ENCODE assay signal across 8 mouse cellular contexts in the genomic region with DNA sequence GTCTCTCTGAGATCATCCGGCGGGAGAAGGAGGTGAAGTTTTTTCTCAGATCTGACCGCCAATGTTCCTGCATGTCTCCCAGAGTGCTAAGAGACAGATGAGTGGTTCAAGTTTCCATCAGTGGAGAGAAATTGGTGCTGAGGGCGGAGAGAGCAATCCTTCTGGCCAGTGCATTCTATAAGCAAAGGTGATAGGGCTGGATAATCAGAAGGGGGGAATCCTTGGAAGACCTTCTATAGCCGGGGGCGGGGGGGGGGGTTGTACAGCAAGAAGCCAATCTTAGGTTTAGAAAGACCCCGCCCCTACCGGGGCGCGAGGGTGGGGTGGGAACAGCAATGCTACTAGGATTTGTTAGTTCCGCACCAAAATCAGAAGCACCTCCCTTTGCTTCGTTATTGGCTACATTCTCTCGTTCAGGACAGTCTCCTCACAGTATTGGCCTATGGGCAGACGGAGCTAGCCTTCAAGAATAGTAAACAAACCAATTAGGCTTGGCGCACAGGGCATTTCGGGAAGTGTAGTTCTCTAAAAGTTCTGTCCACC. TPM values are rescaled to one million over a fixed set of nuclear protein-coding genes. Genes with fewer than 3 reads are reported as not detected.
DNase-seq lines count a peak whose midpoint lies in the region; ATAC-seq and TF ChIP-seq lines count a peak whose summit lies in the region.

No protein-coding gene starts in this region.

- no peak for TF ChIP-seq CTCF in E14TG2a.4 (conservative IDR thresholded peaks at IDR 0.05; ENCODE audit: low read length)
- TF ChIP-seq CTCF in liver, postnatal 0 days (IDR thresholded peaks at IDR 0.05; ENCODE audit: low read depth) = no peak

- peaks cover 16% of the 10 kb centered on the region for H3K4me1 ChIP-seq in E14TG2a.4 (replicated peaks; ENCODE audit: low read depth, low read length)
- peaks cover 25% of the 10 kb centered on the region for H3K4me1 ChIP-seq in forebrain, embryonic 13.5 days
- H3K4me1 ChIP-seq in liver, postnatal 0 days (ENCODE audit: insufficient read depth) = peaks cover 18% of the 10 kb centered on the region
- H3K4me1 ChIP-seq in neural tube, embryonic 14.5 days (ENCODE audit: control insufficient read depth, insufficient read depth, low read length) = peaks cover 18% of the 10 kb centered on the region; the same call in 1 of the 2 replicates

- H3K4me3 ChIP-seq in E14TG2a.4 (replicated peaks; ENCODE audit: low read length) = peak overlapping the region; percentile 85
- H3K4me3 ChIP-seq in forebrain, embryonic 13.5 days = peak overlapping the region; percentile 88
- peak overlapping the region; percentile 91 for H3K4me3 ChIP-seq in liver, postnatal 0 days (ENCODE audit: low read depth, low read length)
- H3K4me3 ChIP-seq in neural tube, embryonic 14.5 days (ENCODE audit: low read depth, low read length) = peak overlapping the region; percentile 86

- H3K9me3 ChIP-seq in E14TG2a.4 (ENCODE audit: low read length) = no peaks in the 10 kb centered on the region
- H3K9me3 ChIP-seq in forebrain, embryonic 13.5 days (replicated peaks) = no peaks in the 10 kb centered on the region
- no peaks in the 10 kb centered on the region for H3K9me3 ChIP-seq in liver, postnatal 0 days (ENCODE audit: low read length)
- H3K9me3 ChIP-seq in neural tube, embryonic 14.5 days (ENCODE audit: control insufficient read depth, low read length) = no peaks in the 10 kb centered on the region

- TF ChIP-seq EP300 in liver, postnatal 0 days (IDR thresholded peaks at IDR 0.05; ENCODE audit: low read depth) = no peak

- H3K4me2 ChIP-seq in forebrain, embryonic 13.5 days = peak overlapping the region; percentile 90
- peak overlapping the region; percentile 90 for H3K4me2 ChIP-seq in liver, postnatal 0 days (ENCODE audit: low read depth, low read length)
- peak overlapping the region; percentile 90 for H3K4me2 ChIP-seq in neural tube, embryonic 14.5 days (ENCODE audit: low read depth, low read length)

- peak overlapping the region; percentile 95 for H3K27ac ChIP-seq in forebrain, embryonic 13.5 days
- peak overlapping the region; percentile 95 for H3K27ac ChIP-seq in liver, postnatal 0 days (ENCODE audit: low read depth)
- H3K27ac ChIP-seq in neural tube, embryonic 14.5 days (ENCODE audit: low read depth, low read length) = peak overlapping the region; percentile 96

- under 1% methylated on average over 16 of the region's 16 CpGs for WGBS in forebrain, embryonic 13.5 days
- under 1% methylated on average over 16 of the region's 16 CpGs for WGBS in large intestine, adult 2 months
- WGBS in liver, postnatal 0 days (ENCODE audit: insufficient replicate concordance) = under 1% methylated on average over 16 of the region's 16 CpGs
- 1% methylated on average over 16 of the region's 16 CpGs for WGBS in neural tube, embryonic 14.5 days

- intact Hi-C loops in heart, postnatal 10 days (cut with DNase I) = no loop called here

- no peaks in the 10 kb centered on the region for H3K36me3 ChIP-seq in E14TG2a.4 (ENCODE audit: insufficient read depth, low read length)
- H3K36me3 ChIP-seq in forebrain, embryonic 13.5 days (ENCODE audit: poor library complexity, severe bottlenecking) = no peaks in the 10 kb centered on the region
- H3K36me3 ChIP-seq in liver, postnatal 0 days (replicated peaks; ENCODE audit: insufficient read depth, low read length) = no peaks in the 10 kb centered on the region
- H3K36me3 ChIP-seq in neural tube, embryonic 14.5 days (ENCODE audit: control insufficient read depth, insufficient read depth, low read length) = no peaks in the 10 kb centered on the region

- H3K9ac ChIP-seq in forebrain, embryonic 13.5 days = peak overlapping the region; percentile 97
- peak overlapping the region; percentile 93 for H3K9ac ChIP-seq in liver, postnatal 0 days (replicated peaks)
- peak overlapping the region; percentile 95 for H3K9ac ChIP-seq in neural tube, embryonic 14.5 days (replicated peaks; ENCODE audit: low read depth, low read length)

- ATAC-seq in forebrain, embryonic 13.5 days = peak; percentile 94
- peak; percentile 88 for ATAC-seq in liver, postnatal 0 days
- ATAC-seq in neural tube, embryonic 14.5 days (ENCODE audit: low read depth) = peak; percentile 91

- peak; percentile 87 for DNase-seq in c-Kit-positive CD71-positive TER-119-positive erythroid progenitor cells, embryonic 14.5 days (ENCODE audit: low spot score)
- DNase-seq in heart, postnatal 10 days = peak; percentile 89 to 90
- peak; percentile 86 for DNase-seq in large intestine, adult 2 months (ENCODE audit: low read depth, low spot score)
- DNase-seq in liver, postnatal 0 days = peak; percentile 73
- DNase-seq in testis, postnatal 10 days (ENCODE audit: low spot score) = peak; percentile 73

- peaks cover 20% of the 10 kb centered on the region for H3K27me3 ChIP-seq in E14TG2a.4 (ENCODE audit: insufficient read depth, low read length)
- H3K27me3 ChIP-seq in forebrain, embryonic 13.5 days = no peaks in the 10 kb centered on the region
- no peaks in the 10 kb centered on the region for H3K27me3 ChIP-seq in liver, postnatal 0 days (ENCODE audit: insufficient read depth, low read length)
- no peaks in the 10 kb centered on the region for H3K27me3 ChIP-seq in neural tube, embryonic 14.5 days (ENCODE audit: control insufficient read depth, insufficient read depth, low read length)

RNA-seq across cellular contexts. Expression of a gene that starts 0.9 kb away (rescaled TPM):
- 5.8 and 6.0 TPM in 2 replicates for polyA plus RNA-seq in forebrain, embryonic 13.5 days (2015; fragmentation: Nextera tagmentation; extraction: Ambion mirVana)
- 10 to 100 TPM; 12.5 to 13.5 TPM for total RNA-seq in heart, postnatal 10 days (2021)
- polyA plus RNA-seq in large intestine, adult 2 months (2012; rRNA removed) = 14.0 and 22.8 TPM in 2 replicates
- polyA plus RNA-seq in liver, postnatal 0 days (2015; fragmentation: Nextera tagmentation; extraction: Ambion mirVana) = 1.9 and 2.2 TPM in 2 replicates
- polyA plus RNA-seq in neural tube, embryonic 14.5 days (2014; fragmentation: Nextera tagmentation; extraction: Ambion mirVana) = 14.7 and 19.2 TPM in 2 replicates

Comparison
In these comparisons a context has a peak if more than half of its experiments do, and no peak if none do; other contexts are left out.
1. Peak in every context shown above with its lines: DNase-seq, ATAC-seq, H3K4me3 ChIP-seq and H3K27ac ChIP-seq.